Mouse (Mus musculus): Measurements from ENCODE around the gene Gpc4. TPM values are rescaled to one million over a fixed set of nuclear protein-coding genes. Genes with fewer than 3 reads are reported as not detected.

The Gpc4 gene
- total RNA-seq (2012; rRNA removed) (4.4 and 5.1 TPM in 2 replicates), polyA plus RNA-seq (2012; ENCODE audit: insufficient read depth in 1 of 2, insufficient read length in 2 of 2, low read depth in 1 of 2, low replicate concordance in 2 of 2, missing spikeins in 1 of 2) (1 to 10 TPM in 1 of 2 experiments, not detected in 1; 9.4 TPM)

- Histone ChIP-seq H3K27me3 (ENCODE audit: control insufficient read depth in 1 of 2, insufficient read depth in 2 of 2, low read length in 2 of 2) (no peaks in the 10 kb centered on the region), H3K9me3 (replicated peaks; ENCODE audit: insufficient read depth, low read length) (no peaks in the 10 kb centered on the region), H3K4me3 (ENCODE audit: control insufficient read depth in 1 of 2, insufficient read depth in 1 of 2, low read depth in 2 of 2, low read length in 2 of 2) (peak within 1 kb of the TSS; percentile 88 to 91), H3K9ac (ENCODE audit: control insufficient read depth, low read depth, low read length, poor library complexity, severe bottlenecking) (peak within 1 kb of the TSS; percentile 90), H3K27ac (ENCODE audit: control insufficient read depth, low read depth, low read length) (no peak within 1 kb of the TSS; the same call in 1 of the 2 replicates), H3K4me1 (ENCODE audit: control insufficient read depth in 1 of 2, insufficient read depth in 2 of 2, low read length in 2 of 2) (peaks cover 2 to 3% of the 10 kb centered on the region in 2 experiments; a peak in 1 of 4 replicates), H3K36me3 (ENCODE audit: control insufficient read depth in 1 of 2, insufficient read depth in 2 of 2, low read length in 2 of 2) (no peaks in the 10 kb centered on the region), H3K79me2 (ENCODE audit: control insufficient read depth, insufficient read depth, low read length, poor library complexity) (peaks cover 8% of the 10 kb centered on the region)
- peak; percentile 67 for DNase-seq (ENCODE audit: low read depth, low spot score)
- TF ChIP-seq HCFC1 (IDR thresholded peaks at IDR 0.05; ENCODE audit: low read depth, low read length) = no peak
- no peak for TF ChIP-seq CHD1 (IDR thresholded peaks at IDR 0.05; ENCODE audit: low read depth, low read length)
- TF ChIP-seq NRF1 (IDR thresholded peaks at IDR 0.05; ENCODE audit: insufficient read depth, low read depth, low read length, poor library complexity, severe bottlenecking) = no peak
- TF ChIP-seq E2F4 (IDR thresholded peaks at IDR 0.05; ENCODE audit: borderline replicate concordance, low read depth, low read length) = no peak
- TF ChIP-seq MXI1 (IDR thresholded peaks at IDR 0.05; ENCODE audit: low read depth, low read length) = 0 out of 2 replicates have a peak, but pooled peaks have one; percentile 10
- no peak for TF ChIP-seq GATA1 (IDR thresholded peaks at IDR 0.05; ENCODE audit: low read depth, low read length)
- no peak for TF ChIP-seq TBP (IDR thresholded peaks at IDR 0.05; ENCODE audit: low read depth, low read length)
- TF ChIP-seq CHD2 (IDR thresholded peaks at IDR 0.05; ENCODE audit: low read length) = no peak
- no peak for TF ChIP-seq EP300 (IDR thresholded peaks at IDR 0.05; ENCODE audit: low read depth in 1 of 2, low read length in 2 of 2)
- peak in 1 of 2 experiments; percentile 45; a peak in 1 of 4 replicates for TF ChIP-seq POLR2A (IDR thresholded peaks at IDR 0.05; ENCODE audit: control insufficient read depth in 1 of 2, insufficient read depth in 1 of 2, low read depth in 1 of 2, low read length in 2 of 2, poor library complexity in 1 of 2)
- no peak for TF ChIP-seq RAD21 (IDR thresholded peaks at IDR 0.05; ENCODE audit: low read depth, low read length)
- no peak for TF ChIP-seq POLR2AphosphoS2 (IDR thresholded peaks at IDR 0.05; ENCODE audit: low read length)
- peak; percentile 40; the same call in 1 of the 2 replicates for TF ChIP-seq NELFE (IDR thresholded peaks at IDR 0.05; ENCODE audit: low read depth, low read length)
- no peak for TF ChIP-seq MYC (IDR thresholded peaks at IDR 0.05; ENCODE audit: low read depth, low read length)
Measured at GRCm38 (mm10) chrX:52164738-52165554, at the start of gene Gpc4. Gene Gpc4 (minus strand): TSS chrX:52165252.

GRCm38 (mm10) chrX:52212846-52213245 lies 47.8 kb upstream of the Gpc4 start:
- H3K9me3 ChIP-seq (replicated peaks; ENCODE audit: insufficient read depth, low read length) = no peaks in the 10 kb centered on the region

More at GRCm38 (mm10) chrX:52212846-52213245, 47.8 kb upstream of the Gpc4 start:
- Histone ChIP-seq H3K4me1 (ENCODE audit: control insufficient read depth in 1 of 2, insufficient read depth in 2 of 2, low read length in 2 of 2) (no peaks in the 10 kb centered on the region), H3K9ac (ENCODE audit: control insufficient read depth, low read depth, low read length, poor library complexity, severe bottlenecking) (no peak overlapping the region), H3K4me3 (ENCODE audit: control insufficient read depth in 1 of 2, insufficient read depth in 1 of 2, low read depth in 2 of 2, low read length in 2 of 2) (no peak overlapping the region), H3K27ac (ENCODE audit: control insufficient read depth, low read depth, low read length) (no peak overlapping the region), H3K27me3 (ENCODE audit: control insufficient read depth in 1 of 2, insufficient read depth in 2 of 2, low read length in 2 of 2) (no peaks in the 10 kb centered on the region), H3K36me3 (ENCODE audit: control insufficient read depth in 1 of 2, insufficient read depth in 2 of 2, low read length in 2 of 2) (no peaks in the 10 kb centered on the region), H3K79me2 (ENCODE audit: control insufficient read depth, insufficient read depth, low read length, poor library complexity) (no peaks in the 10 kb centered on the region)
- no peak for TF ChIP-seq JUND (IDR thresholded peaks at IDR 0.05; ENCODE audit: low read depth, low read length)
- TF ChIP-seq EP300 (IDR thresholded peaks at IDR 0.05; ENCODE audit: low read depth in 1 of 2, low read length in 2 of 2) = no peak
- no peak for TF ChIP-seq POLR2AphosphoS2 (IDR thresholded peaks at IDR 0.05; ENCODE audit: low read length)
- no peak for TF ChIP-seq MYB (IDR thresholded peaks at IDR 0.05; ENCODE audit: low read depth, low read length)
- TF ChIP-seq POLR2A (IDR thresholded peaks at IDR 0.05; ENCODE audit: control insufficient read depth in 1 of 2, insufficient read depth in 1 of 2, low read depth in 1 of 2, low read length in 2 of 2, poor library complexity in 1 of 2) = no peak
- TF ChIP-seq ZKSCAN1 (IDR thresholded peaks at IDR 0.05; ENCODE audit: low read depth, low read length) = no peak
- TF ChIP-seq BHLHE40 (IDR thresholded peaks at IDR 0.05; ENCODE audit: borderline replicate concordance, low read depth, low read length) = no peak
- no peak for TF ChIP-seq KAT2A (conservative IDR thresholded peaks at IDR 0.05; ENCODE audit: low read depth, low read length)
- TF ChIP-seq MYC (IDR thresholded peaks at IDR 0.05; ENCODE audit: low read depth, low read length) = no peak
- TF ChIP-seq USF1 (IDR thresholded peaks at IDR 0.05; ENCODE audit: low read depth, low read length) = no peak
- TF ChIP-seq POLR2AphosphoS5 (IDR thresholded peaks at IDR 0.05; ENCODE audit: borderline replicate concordance, low read depth, low read length) = no peak
- TF ChIP-seq RAD21 (IDR thresholded peaks at IDR 0.05; ENCODE audit: low read depth, low read length) = no peak
- no peak for DNase-seq (ENCODE audit: low read depth, low spot score)

All from MEL (cell line).